Mouse (Mus musculus) adrenal gland, adult 10 weeks (tissue): Measurements from ENCODE around the gene Coq6. TPM values are rescaled to one million over a fixed set of nuclear protein-coding genes. Genes with fewer than 3 reads are reported as not detected.

Experiments used
- polyA plus RNA-seq: library from polyadenylated mRNA; stranded (reverse); fragments of 350-450 nt; fragmentation: Illumina TruSeq; extraction: RNeasy Lipid Tissue Mini Kit (QIAGEN cat#74804); gene quantifications from one replicate; pipeline ENCODE4 v1.2.3, GENCODE M21; 2014; ENCODE audit warnings: low read depth, low replicate concordance

Coq6 gene
- polyA plus RNA-seq: 3.1 TPM

DNA sequence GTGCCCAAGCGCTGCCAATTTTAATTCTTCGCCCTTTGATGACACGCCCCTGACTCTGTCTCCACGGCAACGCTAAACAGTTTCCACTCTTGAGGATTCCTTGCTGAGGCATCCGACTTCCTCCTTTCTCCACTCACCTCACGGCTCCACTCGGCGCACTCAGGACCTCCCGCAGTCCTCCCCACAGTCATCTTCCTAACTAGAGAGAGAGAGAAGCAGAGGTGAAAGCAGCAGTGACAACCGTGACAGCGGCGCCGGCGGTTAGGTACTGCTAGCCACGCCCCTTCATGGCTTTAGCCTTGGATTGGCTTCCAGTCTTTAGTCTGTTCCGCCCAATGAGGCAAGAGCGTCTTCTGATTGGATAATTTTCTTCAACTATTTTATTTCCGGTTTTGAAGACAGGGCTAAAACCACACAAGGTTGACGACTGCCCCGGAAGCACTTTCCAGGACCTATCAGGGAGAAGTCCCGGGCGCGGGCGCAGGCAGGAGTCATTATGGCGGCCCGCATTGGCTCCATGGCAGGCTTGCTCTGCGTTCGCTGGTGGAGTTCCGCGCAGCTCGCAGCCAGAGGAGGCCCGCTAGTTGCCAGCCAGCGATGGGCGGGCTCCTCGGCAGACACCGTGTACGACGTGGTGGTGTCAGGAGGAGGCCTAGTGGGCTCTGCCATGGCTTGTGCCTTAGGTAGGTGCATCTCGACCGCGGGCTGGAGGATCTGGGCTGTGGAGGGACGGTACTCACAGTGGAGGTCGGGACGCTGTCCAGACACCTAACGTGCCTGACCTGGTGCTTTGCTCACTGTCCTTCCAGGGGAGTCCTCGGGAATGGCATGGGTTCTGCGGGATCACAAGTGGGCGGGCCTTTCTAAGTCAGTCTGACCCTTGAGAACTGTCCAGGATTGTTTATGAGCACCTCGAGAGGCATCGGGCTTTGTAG is at the start of gene Coq6, which contains the start of gene Fam161b:
TSS of gene Coq6 (plus strand) at position 103 of the 935 bp plus-strand sequence.
TSS of gene Fam161b (minus strand) at position 279 of the 935 bp plus-strand sequence.

DNA sequence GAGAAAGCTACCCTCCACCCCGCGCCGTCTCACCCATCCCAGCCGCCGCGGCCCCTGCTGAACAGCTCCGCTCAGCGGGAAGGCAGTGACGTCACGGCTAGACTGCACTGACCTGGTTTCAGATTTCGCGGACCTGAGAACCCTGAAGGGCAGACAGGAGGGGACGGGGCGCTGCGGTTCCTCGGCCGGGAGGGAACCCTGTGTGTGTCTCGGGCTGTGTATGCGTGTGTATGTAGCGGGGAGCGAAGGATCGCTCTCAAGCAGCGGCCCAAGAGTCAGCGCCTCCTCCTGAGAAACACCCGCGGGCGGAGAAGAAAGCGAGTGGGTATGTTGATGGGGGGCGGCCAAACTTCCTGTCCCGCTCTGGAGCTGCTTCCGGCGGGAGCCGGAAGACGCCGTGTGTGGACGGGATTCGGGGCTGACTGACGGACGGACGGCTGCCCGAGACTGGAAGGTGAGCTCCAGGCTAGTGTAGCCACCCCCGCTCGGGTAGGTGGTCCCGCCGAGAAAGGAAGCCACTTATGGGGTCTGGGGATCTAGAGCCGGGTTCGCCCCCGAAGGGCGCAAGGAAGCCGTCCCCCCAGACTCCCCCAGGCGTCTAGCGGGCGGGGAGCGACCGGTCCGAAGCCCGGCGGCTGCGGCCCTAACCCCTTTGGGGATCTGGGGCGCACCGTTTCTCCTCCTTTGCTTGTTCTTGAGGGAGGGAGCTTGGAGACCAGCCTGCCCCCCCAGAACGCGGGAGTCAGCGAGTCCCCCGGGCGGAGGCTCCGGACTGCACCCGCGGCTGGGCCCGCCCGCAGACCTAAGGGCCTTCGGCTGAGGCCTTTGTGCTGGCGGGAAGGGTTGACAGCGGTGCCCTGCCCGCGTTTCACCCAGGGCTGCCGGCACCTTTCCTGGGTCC is 44.5 kb upstream of the Coq6 start, which contains the start of gene Zfp410:
TSS of gene Zfp410 (plus strand) at position 132 of the 901 bp plus-strand sequence.

GRCm38 (mm10) chr12:84408819-84409507 is 47.5 kb downstream of the Coq6 start, which contains the start of the genes Entpd5 and Bbof1:
TSS of gene Entpd5 (minus strand) at chr12:84409029.
TSS of gene Bbof1 (plus strand) at chr12:84409071.

DNA sequence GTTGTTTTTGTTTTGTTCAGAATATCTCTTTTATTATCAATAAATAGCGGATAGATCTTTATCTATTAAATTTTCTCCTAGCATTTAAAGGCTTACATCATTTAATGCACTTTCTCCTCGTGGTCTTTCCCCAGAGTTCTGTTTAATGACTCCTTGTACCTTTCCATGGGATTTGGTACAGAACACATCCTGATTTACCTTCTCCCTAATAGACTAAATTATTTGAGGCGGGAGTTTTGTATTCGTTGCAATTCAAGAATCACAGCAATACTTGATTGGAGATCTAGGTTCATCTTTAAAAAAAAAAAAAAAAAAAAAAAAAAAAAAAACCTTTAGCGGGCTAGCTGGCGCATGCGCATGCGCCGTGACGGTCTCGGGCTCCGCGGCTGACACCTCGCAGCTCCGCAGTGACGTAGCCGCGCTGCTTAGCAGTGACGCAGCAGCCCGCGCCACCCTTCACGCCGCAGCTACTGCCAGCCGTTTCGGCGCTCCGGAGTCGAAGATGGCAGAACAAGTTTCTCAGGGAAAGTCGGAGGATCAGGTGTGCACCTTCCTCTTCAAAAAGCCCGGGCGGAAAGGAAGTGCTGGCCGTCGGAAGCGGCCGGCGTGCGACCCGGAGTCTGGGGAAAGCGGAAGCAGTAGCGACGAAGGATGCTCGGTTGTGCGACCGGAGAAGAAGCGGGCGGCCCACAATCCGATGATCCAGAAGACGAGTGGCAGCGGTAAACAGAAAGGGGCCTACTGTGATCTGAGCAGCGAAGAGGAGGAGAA is 55.6 kb downstream of the Coq6 start, which contains the start of gene Rnf113a2:
TSS of gene Rnf113a2 (plus strand) at position 363 of the 771 bp plus-strand sequence.

Other genes with a start within 250 kb of the Coq6 start
- 34.3 TPM for gene Dnal1, start 247.3 kb upstream of the Coq6 start, polyA plus RNA-seq
- gene Pnma1, start 213.2 kb upstream of the Coq6 start, polyA plus RNA-seq: not detected
- 10.8 TPM for gene Elmsan1, start 142.8 kb upstream of the Coq6 start, polyA plus RNA-seq
- gene Ptgr2, start 76.4 kb upstream of the Coq6 start, polyA plus RNA-seq: 111 TPM
- gene Zfp410, start 44.8 kb upstream of the Coq6 start, polyA plus RNA-seq: 33.8 TPM
- 3.4 TPM for gene Fam161b, start 176 bp downstream of the Coq6 start, polyA plus RNA-seq
- gene Entpd5, start 47.4 kb downstream of the Coq6 start, polyA plus RNA-seq: 209 TPM
- gene Bbof1, start 47.4 kb downstream of the Coq6 start, polyA plus RNA-seq: 8.4 TPM
- gene Rnf113a2, start 55.5 kb downstream of the Coq6 start, polyA plus RNA-seq: 12.8 TPM
- 494 TPM for gene Aldh6a1, start 89.3 kb downstream of the Coq6 start, polyA plus RNA-seq
- 45.4 TPM for gene Lin52, start 89.8 kb downstream of the Coq6 start, polyA plus RNA-seq
- gene Vsx2, start 208.1 kb downstream of the Coq6 start, polyA plus RNA-seq: not detected